Mouse (Mus musculus) neutrophil, adult 5-6 weeks (primary cell): ENCODE data around the gene Bmpr1b. TPM values are rescaled to one million over a fixed set of nuclear protein-coding genes. Genes with fewer than 3 reads are reported as not detected.

Source experiments
- ATAC-seq: fragments of 151-379, 151-347 bp; 2 replicates; pipeline ENCODE4 v1.8.0; 2017; ENCODE audit warnings: mild to moderate bottlenecking, moderate TSS enrichment; ENCODE audit not compliant: insufficient number of reproducible peaks, poor library complexity, low FRiP score, severe bottlenecking; ENCODE audit errors: extremely low read depth
- total RNA-seq: library from RNA; stranded (forward); fragments of 200-1000 nt; gene quantifications from 2 replicates; pipeline ENCODE4 v1.2.3, GENCODE M21; 2017

The Bmpr1b gene
- total RNA-seq, 1 experiment from 2014 or later = not detected

DNA sequence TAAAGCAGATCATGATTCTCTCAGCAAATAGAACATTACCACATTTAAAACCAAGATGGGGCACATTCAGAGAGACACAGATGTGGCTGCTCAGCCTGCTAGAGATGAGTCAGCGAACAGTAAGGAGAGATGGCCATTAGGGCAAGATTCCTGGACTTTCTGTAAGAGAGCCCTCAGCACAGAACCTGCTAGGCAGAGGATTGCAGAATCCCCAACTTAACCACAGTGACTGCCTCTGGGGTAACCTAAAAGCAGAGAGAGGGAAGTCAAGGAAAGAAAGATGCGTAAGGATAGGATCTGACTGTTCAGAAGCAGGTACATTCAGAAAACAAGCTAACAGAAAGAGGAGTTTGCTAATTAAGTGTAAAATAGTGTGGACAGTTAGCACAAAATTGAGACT lies 118.5 kb downstream of the Bmpr1b start:
- no peak for ATAC-seq

DNA sequence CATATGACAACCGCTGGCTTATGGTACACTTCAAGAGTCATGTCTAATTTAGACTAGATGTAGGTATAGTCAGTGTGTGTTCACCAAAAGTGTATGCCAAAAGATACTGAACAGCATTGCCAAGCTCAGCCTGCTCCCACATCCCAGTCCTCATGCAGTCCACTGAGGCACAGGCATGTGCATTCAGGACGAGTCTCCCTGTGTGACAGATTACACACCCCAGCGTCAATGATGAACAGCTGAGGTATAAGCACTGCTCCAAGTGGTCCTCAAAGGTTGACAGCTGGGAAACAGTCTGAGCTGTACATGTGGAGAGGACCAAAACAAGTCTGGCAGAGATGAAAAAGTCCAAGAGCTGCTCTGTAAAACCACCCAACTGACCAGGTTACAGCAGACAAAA lies 119.6 kb downstream of the Bmpr1b start:
- no peak for ATAC-seq

- ATAC-seq = no peak
Measured at GRCm38 (mm10) chr3:142049093-142049492, 120.1 kb downstream of the Bmpr1b start.

DNA sequence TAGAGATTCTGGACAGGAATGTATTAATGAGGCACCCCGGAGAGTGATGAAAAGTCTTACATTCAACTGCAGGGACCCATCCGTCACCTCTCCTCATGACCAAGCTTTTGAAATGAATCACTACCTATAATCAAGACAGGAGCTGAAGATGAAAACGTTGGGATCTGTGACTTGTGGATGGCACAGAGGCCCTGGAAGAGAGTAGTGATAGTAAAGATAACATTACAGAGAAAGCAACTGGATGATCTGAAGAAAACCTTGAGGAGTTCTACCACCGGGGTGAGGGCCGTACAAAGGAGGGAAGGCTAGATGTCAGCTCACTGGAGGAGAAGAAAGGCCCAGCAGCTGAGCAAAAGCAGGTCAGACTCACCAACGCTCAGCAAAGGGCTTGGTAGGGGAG lies 120.7 kb downstream of the Bmpr1b start:
- no peak for ATAC-seq

GRCm38 (mm10) chr3:142043463-142043862 lies 125.8 kb downstream of the Bmpr1b start:
- ATAC-seq = no peak

DNA sequence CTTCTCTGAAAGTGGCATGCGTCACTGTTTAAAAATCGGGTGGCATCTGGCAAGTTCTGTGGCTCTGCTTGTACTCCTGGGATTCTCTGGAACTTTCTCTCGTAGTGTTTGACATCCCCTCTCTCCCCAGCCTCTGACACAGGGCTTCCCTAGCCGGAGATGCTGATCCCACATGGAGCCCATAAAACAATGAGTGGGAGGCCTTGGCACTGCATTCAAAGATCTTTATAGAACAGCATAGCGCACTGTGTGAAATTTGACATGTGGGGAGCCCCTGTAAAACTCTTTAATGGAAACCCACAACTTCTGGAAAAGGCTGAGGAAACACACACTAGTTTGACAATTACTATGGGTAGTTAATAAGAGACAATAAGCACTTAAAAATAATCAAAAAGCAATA lies 126.2 kb downstream of the Bmpr1b start:
- ATAC-seq = no peak

DNA sequence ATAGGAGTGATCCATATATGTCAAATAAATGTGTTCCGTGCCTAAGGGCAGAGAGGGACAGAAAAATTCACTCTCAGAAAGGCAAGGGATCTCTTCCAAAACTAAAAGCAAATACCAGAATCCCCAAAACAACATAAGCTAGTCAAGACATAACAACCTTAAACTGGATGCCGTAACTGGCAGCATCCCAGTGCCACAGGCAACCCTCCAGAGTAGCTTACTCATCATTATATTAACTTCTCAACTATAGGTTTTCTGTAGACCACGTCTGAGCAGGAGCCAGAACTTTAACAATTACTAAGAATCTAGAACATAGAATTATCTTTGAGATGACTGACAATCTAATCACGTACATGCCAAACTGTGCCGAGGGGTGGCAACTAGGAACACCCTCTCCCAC lies 128.9 kb downstream of the Bmpr1b start:
- ATAC-seq = no peak

DNA sequence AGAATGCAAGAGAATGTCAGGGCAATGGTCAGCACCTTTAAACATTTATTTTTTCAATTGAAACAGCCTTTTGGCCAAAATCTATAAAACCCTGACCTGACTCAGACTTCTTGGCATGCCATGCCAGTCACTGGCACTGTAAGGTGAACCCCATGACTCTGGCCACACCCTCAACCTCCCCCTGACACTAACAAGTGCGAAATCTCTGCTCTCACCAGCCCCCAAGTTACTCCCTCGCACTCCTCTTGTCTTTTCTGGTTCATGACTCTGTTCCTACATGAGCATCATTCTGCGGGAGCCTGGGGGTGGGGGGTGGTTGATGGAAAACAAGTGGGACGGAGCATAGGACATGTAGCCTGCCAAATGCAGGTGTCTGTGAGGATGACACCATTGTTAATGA lies 135.1 kb downstream of the Bmpr1b start:
- no peak for ATAC-seq

- no peak for ATAC-seq
Measured at GRCm38 (mm10) chr3:142019716-142020115, 149.5 kb downstream of the Bmpr1b start.

DNA sequence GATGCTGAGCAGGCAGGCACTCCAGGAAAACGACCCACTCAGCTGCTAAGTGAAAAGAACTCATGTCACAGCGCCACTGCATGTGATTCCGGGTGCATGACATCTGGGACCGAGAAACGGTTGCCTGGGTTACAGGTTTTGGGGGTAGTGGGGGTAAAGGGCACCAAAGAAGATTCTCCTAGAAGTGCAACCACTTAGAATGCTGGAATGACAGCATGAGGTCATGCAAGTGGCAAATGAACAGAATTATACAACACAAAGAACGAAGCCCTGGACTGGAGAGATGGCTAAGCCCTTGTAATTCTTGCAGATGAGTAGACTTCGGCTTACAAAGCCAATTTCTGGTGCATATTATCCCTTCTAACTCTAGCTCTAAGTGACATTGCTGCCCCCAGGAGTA lies 184.7 kb downstream of the Bmpr1b start:
- ATAC-seq = no peak

DNA sequence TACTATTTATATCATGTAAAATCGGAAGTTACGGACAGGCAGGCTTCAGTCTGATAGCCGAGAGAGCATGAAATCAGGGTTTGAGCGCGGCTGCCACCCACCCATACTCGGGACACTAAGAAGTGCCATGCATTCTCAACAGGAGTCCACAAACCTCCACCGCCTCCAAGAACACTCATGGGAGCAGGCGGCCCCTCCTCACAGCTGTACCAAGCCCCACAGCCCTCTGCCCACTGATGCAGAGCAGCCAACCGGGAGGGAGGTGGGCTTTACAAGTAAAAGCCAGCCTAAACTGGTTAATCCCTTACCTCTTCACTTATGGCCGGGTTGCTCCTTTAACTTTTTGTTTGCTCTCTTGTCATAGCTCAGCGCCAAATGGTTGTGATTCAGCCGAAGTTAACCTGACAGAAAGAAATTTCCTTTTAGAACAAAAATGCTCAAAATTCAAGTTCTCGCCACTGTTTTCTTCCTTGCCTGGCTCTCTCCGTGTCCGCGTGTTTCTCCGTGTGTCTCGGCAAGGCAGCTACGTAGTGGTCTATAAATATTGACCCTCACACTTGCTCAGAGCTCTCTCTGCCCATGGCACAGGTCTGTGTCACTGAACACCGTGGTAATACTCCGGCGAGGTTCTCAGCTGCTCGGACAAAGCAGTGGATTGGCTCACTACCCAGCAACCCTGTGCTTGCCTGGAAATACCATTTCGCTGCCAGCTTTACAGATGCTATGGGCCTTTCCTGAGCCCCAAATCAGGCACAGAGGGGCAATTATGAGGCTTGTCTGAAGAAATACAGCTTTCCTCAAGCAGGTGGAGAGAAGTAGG lies 187.4 kb downstream of the Bmpr1b start:
- no peak for ATAC-seq

DNA sequence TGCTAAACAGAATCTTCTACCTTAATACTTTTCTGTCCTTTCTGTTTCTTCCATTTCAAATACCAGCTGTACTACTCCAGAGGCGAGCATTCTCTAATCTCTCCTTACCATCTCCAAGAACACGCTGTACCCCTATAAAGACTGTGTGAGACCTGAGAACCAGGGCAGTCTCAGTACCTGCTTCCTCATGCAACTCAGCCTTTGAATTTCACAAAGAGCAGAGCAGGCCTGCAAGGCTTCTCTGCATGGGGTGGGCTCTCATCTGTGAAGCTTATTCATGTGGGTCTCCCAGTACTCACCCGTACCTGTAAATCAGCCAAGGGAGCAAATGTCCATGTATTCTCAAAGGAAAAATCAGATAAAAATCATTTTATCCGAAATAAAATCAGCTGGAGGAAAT lies 203.0 kb downstream of the Bmpr1b start:
- ATAC-seq = no peak

GRCm38 (mm10) chr3:141952931-141953330 lies 216.3 kb downstream of the Bmpr1b start:
- ATAC-seq = no peak

DNA sequence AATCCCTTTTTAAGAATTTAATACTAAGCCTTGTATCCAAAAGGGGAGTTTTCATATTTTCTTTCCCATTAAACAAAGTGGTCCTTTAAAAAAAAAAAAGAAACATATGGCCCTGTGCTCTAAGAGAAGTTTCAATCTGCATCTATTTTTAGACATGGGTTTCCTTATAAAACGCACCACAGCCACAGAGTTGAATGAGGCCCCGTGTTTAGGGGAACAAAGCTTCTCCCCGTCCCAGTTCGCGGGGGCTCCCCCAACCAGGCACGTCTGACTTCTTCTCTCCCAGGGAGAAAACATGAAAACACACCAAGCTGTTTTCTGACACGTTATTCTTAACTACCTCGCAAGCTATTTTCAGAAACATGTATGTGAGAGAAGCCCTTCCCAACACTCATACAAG lies 218.6 kb downstream of the Bmpr1b start:
- ATAC-seq = no peak

- no peak for ATAC-seq
Measured at GRCm38 (mm10) chr3:141948506-141948905, 220.7 kb downstream of the Bmpr1b start.

GRCm38 (mm10) chr3:141948096-141948495 lies 221.1 kb downstream of the Bmpr1b start:
- no peak for ATAC-seq

DNA sequence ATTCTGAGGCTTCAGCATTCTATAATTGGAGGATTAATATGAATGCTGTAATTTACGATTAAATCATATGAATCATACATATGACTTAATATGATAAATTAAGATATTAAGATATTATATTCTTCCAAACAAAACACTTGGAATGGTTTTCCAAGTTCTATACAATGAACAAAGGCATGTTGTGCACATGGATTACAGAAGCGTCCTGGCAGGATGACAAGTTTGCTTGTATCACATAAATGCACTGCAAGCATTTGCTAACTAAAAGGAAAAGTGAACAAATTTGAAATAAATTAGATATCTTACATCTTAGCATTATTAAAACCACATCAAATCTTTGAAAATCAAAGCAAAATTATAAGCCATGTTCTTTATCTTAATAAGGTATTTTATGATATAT lies 222.4 kb downstream of the Bmpr1b start:
- ATAC-seq = no peak

- no peak for ATAC-seq
Measured at GRCm38 (mm10) chr3:141943317-141943742, 225.9 kb downstream of the Bmpr1b start.

DNA sequence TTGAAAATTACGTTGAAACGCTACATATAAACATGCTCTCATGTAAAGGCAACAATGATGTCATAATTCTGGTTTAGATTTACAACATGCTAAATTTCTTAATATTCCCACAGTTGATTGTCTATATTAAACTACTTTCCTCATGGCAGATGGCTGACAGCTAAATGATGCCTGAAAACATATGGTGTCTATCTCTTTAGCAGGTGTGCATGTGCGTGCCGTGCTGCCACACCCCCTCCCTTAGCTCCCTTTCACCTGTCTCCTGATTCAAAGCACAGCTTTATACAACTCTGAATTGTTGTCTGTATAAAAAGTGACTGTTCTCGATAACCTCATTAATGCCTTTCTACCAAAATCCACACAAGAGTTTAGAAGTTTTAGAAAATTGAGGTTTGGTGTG lies 229.0 kb downstream of the Bmpr1b start:
- no peak for ATAC-seq

DNA sequence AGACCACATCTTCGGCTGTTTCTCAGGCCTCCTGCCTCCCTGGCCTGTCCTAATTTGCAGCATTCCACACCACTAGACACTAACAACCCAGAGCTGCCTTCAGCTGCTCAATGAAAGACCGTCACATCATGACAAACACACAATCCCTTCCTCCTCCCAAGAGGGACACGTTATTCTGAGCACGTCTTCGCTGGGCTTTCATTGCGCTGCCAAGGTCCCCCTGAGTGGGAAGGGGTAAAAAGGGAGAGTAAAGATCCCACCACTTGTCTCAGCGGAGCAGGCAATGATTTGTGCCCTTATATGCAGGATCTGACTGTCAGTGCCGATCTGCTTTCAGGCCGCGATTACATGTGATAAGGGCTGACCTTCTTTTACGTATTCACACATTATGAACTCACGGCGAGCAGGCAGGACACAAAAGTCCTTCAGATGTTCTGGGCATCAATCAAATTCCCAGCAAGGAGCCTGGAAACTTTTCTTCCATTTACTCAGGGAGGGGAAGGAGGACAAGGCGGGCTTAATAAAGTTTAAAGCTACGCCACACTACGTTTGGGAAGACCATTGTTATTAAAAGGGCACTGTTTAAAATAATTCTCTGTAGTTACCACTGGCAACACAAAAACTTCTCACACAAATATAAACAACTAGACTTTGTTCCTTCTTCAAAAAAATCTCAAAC lies 232.5 kb downstream of the Bmpr1b start:
- no peak for ATAC-seq
